Comparison of ENCODE assay signal across 8 mouse cellular contexts in the genomic region with DNA sequence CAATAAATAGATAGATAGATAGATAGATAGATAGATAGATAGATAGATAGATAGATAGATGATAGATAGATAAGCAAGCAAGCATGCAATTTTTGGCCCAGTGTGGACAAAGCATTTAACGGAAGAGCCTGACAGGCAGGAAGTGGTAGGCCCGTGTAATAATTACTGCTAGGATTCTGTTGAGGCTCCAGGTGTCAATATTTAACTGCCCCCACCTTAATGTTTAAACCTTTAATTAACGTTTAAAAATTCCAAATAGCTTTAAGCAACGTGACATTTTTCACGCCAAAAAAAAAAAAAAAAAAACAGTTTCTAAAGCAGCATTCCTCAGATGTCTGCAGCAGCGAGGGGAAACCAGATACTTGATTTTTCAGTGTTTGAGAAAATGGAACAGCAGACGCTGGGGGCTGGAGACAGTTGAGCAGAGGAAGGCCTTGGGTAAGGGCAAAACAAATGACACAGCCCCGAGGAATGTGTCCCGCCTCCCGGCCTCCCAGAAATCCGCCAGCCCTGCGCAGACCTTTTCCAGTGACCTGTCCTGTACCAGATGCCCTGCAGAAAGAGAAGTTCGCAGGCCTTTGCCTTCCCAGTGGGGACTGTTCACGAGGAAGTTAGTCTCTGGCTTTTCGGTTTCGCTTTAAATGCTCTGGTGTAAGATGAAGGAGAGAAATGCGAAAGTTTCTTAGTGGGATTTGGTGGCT. TPM values are rescaled to one million over a fixed set of nuclear protein-coding genes. Genes with fewer than 3 reads are reported as not detected.
DNase-seq lines count a peak whose midpoint lies in the region; ATAC-seq and TF ChIP-seq lines count a peak whose summit lies in the region.

No protein-coding gene starts in this region.

- no peak for TF ChIP-seq CTCF in MEL (IDR thresholded peaks at IDR 0.05 in 2 of 3, conservative IDR thresholded peaks at IDR 0.05 in 1 of 3; ENCODE audit: control insufficient read depth in 1 of 3, insufficient read depth in 1 of 3, low read depth in 2 of 3, low read length in 3 of 3, poor library complexity in 1 of 3, severe bottlenecking in 1 of 3)
- no peak for TF ChIP-seq CTCF in heart, adult 2 months (IDR thresholded peaks at IDR 0.05)

- no peak overlapping the region for H3K4me3 ChIP-seq in MEL (ENCODE audit: control insufficient read depth in 1 of 2, insufficient read depth in 1 of 2, low read depth in 2 of 2, low read length in 2 of 2)
- H3K4me3 ChIP-seq in heart, adult 2 months = no peak overlapping the region

- 44% methylated on average over 17 of the region's 17 CpGs for WGBS in heart, adult 2 months

- no peak overlapping the region for H3K27ac ChIP-seq in MEL (ENCODE audit: control insufficient read depth, low read depth, low read length)
- H3K27ac ChIP-seq in heart, adult 2 months = peak overlapping the region; percentile 61; the same call in 1 of the 2 replicates

- peaks cover 0 to 6% of the 10 kb centered on the region in 2 experiments; a peak in 2 of 4 replicates for H3K4me1 ChIP-seq in MEL (ENCODE audit: control insufficient read depth in 1 of 2, insufficient read depth in 2 of 2, low read length in 2 of 2)
- H3K4me1 ChIP-seq in heart, adult 2 months (ENCODE audit: control insufficient read depth, insufficient read depth, low read length) = 0 out of 2 replicates have a peak, but pooled peaks cover 1% of the 10 kb centered on the region

- no peaks in the 10 kb centered on the region for H3K9me3 ChIP-seq in MEL (replicated peaks; ENCODE audit: insufficient read depth, low read length)

- H3K36me3 ChIP-seq in MEL (ENCODE audit: control insufficient read depth in 1 of 2, insufficient read depth in 2 of 2, low read length in 2 of 2) = peaks cover 0 to 5% of the 10 kb centered on the region in 2 experiments; a peak in 2 of 4 replicates
- H3K36me3 ChIP-seq in heart, adult 2 months (ENCODE audit: control insufficient read depth, insufficient read depth, low read length) = no peaks in the 10 kb centered on the region

- no peak for DNase-seq in MEL (ENCODE audit: low read depth, low spot score)
- DNase-seq in adrenal gland, postnatal 10 days = peak; percentile 79
- peak; percentile 54 to 62 for DNase-seq in heart, adult 2 months
- DNase-seq in kidney, postnatal 25 days = peak; percentile 77 to 91
- DNase-seq in natural killer cell, adult 2 months (ENCODE audit: low spot score in 2 of 2) = peak; percentile 11 to 24
- DNase-seq in T-cell, adult 2 months (ENCODE audit: low spot score) = no peak
- no peak for DNase-seq in frontal cortex, postnatal 14 days (ENCODE audit: low spot score in 2 of 2)

- TF ChIP-seq POLR2A in MEL (IDR thresholded peaks at IDR 0.05; ENCODE audit: control insufficient read depth in 1 of 2, insufficient read depth in 1 of 2, low read depth in 1 of 2, low read length in 2 of 2, poor library complexity in 1 of 2) = no peak
- no peak for TF ChIP-seq POLR2A in heart, adult 2 months (IDR thresholded peaks at IDR 0.05; ENCODE audit: insufficient read depth, low read depth, low read length)

- H3K9ac ChIP-seq in MEL (ENCODE audit: control insufficient read depth, low read depth, low read length, poor library complexity, severe bottlenecking) = no peak overlapping the region
- no peak overlapping the region for H3K9ac ChIP-seq in heart, adult 2 months (ENCODE audit: low read depth, low read length)

- no peak for TF ChIP-seq RAD21 in MEL (IDR thresholded peaks at IDR 0.05; ENCODE audit: low read depth, low read length)

- intact Hi-C loops in heart, adult 2 months (cut with DNase I) = loop anchor here (5.0 kb wide), 1 partner anchor 57 kb away; no protein-coding TSS in a partner anchor

- H3K79me2 ChIP-seq in MEL (ENCODE audit: control insufficient read depth, insufficient read depth, low read length, poor library complexity) = no peaks in the 10 kb centered on the region
- H3K79me2 ChIP-seq in heart, adult 2 months (replicated peaks; ENCODE audit: control insufficient read depth, insufficient read depth, low read length) = no peaks in the 10 kb centered on the region

- H3K27me3 ChIP-seq in MEL (ENCODE audit: control insufficient read depth in 1 of 2, insufficient read depth in 2 of 2, low read length in 2 of 2) = no peaks in the 10 kb centered on the region
- H3K27me3 ChIP-seq in heart, adult 2 months (ENCODE audit: control insufficient read depth, insufficient read depth, low read length) = no peaks in the 10 kb centered on the region

- TF ChIP-seq EP300 in MEL (IDR thresholded peaks at IDR 0.05; ENCODE audit: low read depth in 1 of 2, low read length in 2 of 2) = no peak
- no peak for TF ChIP-seq EP300 in heart, adult 2 months (IDR thresholded peaks at IDR 0.05; ENCODE audit: insufficient read depth, low read depth, low read length)

- no peak for ATAC-seq in frontal cortex, adult (ENCODE audit: low TSS enrichment)

TF ChIP-seq in MEL, 35 proteins besides CTCF, POLR2A, EP300 and RAD21:
- TF ChIP-seq E2F4 (IDR thresholded peaks at IDR 0.05; ENCODE audit: borderline replicate concordance, low read depth, low read length) (no peak), GATA1 (IDR thresholded peaks at IDR 0.05; ENCODE audit: low read depth, low read length) (0 out of 2 replicates have a peak, but pooled peaks have one; percentile 5)

RNA-seq across cellular contexts. Expression of gene Srsf10, which starts 35.6 kb away (rescaled TPM):
- total RNA-seq in MEL (2012; rRNA removed) = 129 and 142 TPM in 2 replicates
- 100 to 1,000 TPM; 222 to 361 TPM for polyA plus RNA-seq in MEL (2012; ENCODE audit: insufficient read depth in 1 of 2, insufficient read length in 2 of 2, low read depth in 1 of 2, low replicate concordance in 2 of 2, missing spikeins in 1 of 2)
- total RNA-seq in adrenal gland, postnatal 10 days (2021) = 100 to 1,000 TPM in 1 of 2 experiments, 10 to 100 TPM in 1; 94.0 to 117 TPM
- 10 to 100 TPM; 45.3 to 49.1 TPM for total RNA-seq in heart, adult 2 months (2021)
- 28.8 and 37.7 TPM in 2 replicates for polyA plus RNA-seq in heart, adult 2 months (2012; rRNA removed)

RNA-seq across cellular contexts. Expression of gene Pnrc2, which starts 53.7 kb away (rescaled TPM):
- 49.8 and 50.7 TPM in 2 replicates for total RNA-seq in MEL (2012; rRNA removed)
- 10 to 100 TPM; 48.0 to 76.3 TPM for polyA plus RNA-seq in MEL (2012; ENCODE audit: insufficient read depth in 1 of 2, insufficient read length in 2 of 2, low read depth in 1 of 2, low replicate concordance in 2 of 2, missing spikeins in 1 of 2)
- 100 to 1,000 TPM in 1 of 2 experiments, 10 to 100 TPM in 1; 98.7 to 149 TPM for total RNA-seq in adrenal gland, postnatal 10 days (2021)
- total RNA-seq in heart, adult 2 months (2021) = 10 to 100 TPM; 58.8 to 81.2 TPM
- polyA plus RNA-seq in heart, adult 2 months (2012; rRNA removed) = 14.9 and 35.4 TPM in 2 replicates

Comparison
In these comparisons a context has a peak if more than half of its experiments do, and no peak if none do; other contexts are left out.
1. DNase-seq: peak in adrenal gland, postnatal 10 days (single experiment), heart, adult 2 months (2 of 2), kidney, postnatal 25 days (2 of 2) and natural killer cell, adult 2 months (2 of 2); none in MEL (single experiment), T-cell, adult 2 months (single experiment) and frontal cortex, postnatal 14 days (0 of 2).